Mouse (Mus musculus) ovary, postnatal 14 days (tissue): ENCODE data around the gene Gba.

Source experiments
- DNase-seq: peaks from one replicate; pipeline ENCODE4 v3.0.0; 2022; ENCODE audit warnings: low spot score

Gba gene

GRCm38 (mm10) chr3:89244158-89244981 lies 41.6 kb downstream of the Gba start:
- DNase-seq = no peak

GRCm38 (mm10) chr3:89244982-89245687 lies 42.4 kb downstream of the Gba start:
- DNase-seq = no peak

GRCm38 (mm10) chr3:89245688-89246171 lies 43.0 kb downstream of the Gba start, which contains the start of gene Krtcap2:
Krtcap2 (plus strand) TSS chr3:89245966.
- DNase-seq = no peak

GRCm38 (mm10) chr3:89246261-89247100 lies 43.8 kb downstream of the Gba start, which contains the start of gene Trim46:
Trim46 (minus strand) TSS chr3:89246309.
- DNase-seq = peak; percentile 84

GRCm38 (mm10) chr3:89247466-89247865 lies 44.7 kb downstream of the Gba start:
- no peak for DNase-seq

GRCm38 (mm10) chr3:89250435-89251040 lies 47.8 kb downstream of the Gba start:
- no peak for DNase-seq

- DNase-seq = no peak
These were observed 48.7 kb downstream of the Gba start for GRCm38 (mm10) chr3:89251365-89251895.

- no peak for DNase-seq
These were observed 52.3 kb downstream of the Gba start for GRCm38 (mm10) chr3:89254994-89255393.

- DNase-seq = no peak
These were observed 53.4 kb downstream of the Gba start for GRCm38 (mm10) chr3:89256177-89256576.
